Mouse (Mus musculus) limb, embryonic 12.5 days (tissue): ENCODE results near the gene Mau2. TPM values are rescaled to one million over a fixed set of nuclear protein-coding genes. Genes with fewer than 3 reads are reported as not detected.
"Not testable (repeated sequence)": the region's sequence is repeated elsewhere in the genome, so short reads cannot be mapped to it uniquely, and the experiment has no call there.

ENCODE experiments used
- ATAC-seq: fragments of 200-750 bp; cut with Nextera tagmentation; 2 replicates; pipeline ENCODE4 v1.8.0; 2017; ENCODE audit warnings: low read depth, moderate TSS enrichment; ENCODE audit not compliant: insufficient number of reproducible peaks, insufficient read depth, low FRiP score, low TSS enrichment
- H3K27ac ChIP-seq: fragments of 300-500 bp; sonication (generic); 2 replicates; pipeline ENCODE4 v1.5.1; 2016; ENCODE audit warnings: mild to moderate bottlenecking, moderate library complexity
- H3K27me3 ChIP-seq: fragments of 300-500 bp; sonication (generic); 2 replicates; pipeline ENCODE4 v1.6.1; 2016; ENCODE audit warnings: mild to moderate bottlenecking, moderate library complexity
- H3K36me3 ChIP-seq: fragments of 300-500 bp; sonication (generic); 2 replicates; pipeline ENCODE4 v1.6.1; 2016; ENCODE audit warnings: mild to moderate bottlenecking, moderate library complexity
- H3K4me1 ChIP-seq: fragments of 300-500 bp; sonication (generic); replicated peaks from 2 replicates; pipeline ENCODE4 v1.6.1; 2016
- H3K4me2 ChIP-seq: fragments of 300-500 bp; sonication (generic); 2 replicates; pipeline ENCODE4 v1.6.1; 2016; ENCODE audit warnings: mild to moderate bottlenecking, moderate library complexity
- H3K4me3 ChIP-seq: fragments of 300-500 bp; sonication (generic); replicated peaks from 2 replicates; pipeline ENCODE4 v1.5.1; 2016; ENCODE audit warnings: mild to moderate bottlenecking
- H3K9ac ChIP-seq: fragments of 300-500 bp; sonication (generic); replicated peaks from 2 replicates; pipeline ENCODE4 v1.6.1; 2016; ENCODE audit warnings: mild to moderate bottlenecking, moderate library complexity
- H3K9me3 ChIP-seq: fragments of 300-500 bp; sonication (generic); 2 replicates; pipeline ENCODE4 v1.6.1; 2016; ENCODE audit warnings: mild to moderate bottlenecking, moderate library complexity
- WGBS: fragments of 180-500 bp; shearing (Covaris S2); methylation state at CpG from one replicate; pipeline ENCODE4 v1.1.7; 2016; 5-methylcytosine and 5-hydroxymethylcytosine counted together
- polyA plus RNA-seq: library from polyadenylated mRNA; unstranded; fragments of >200 nt; fragmentation: Nextera tagmentation; extraction: Ambion mirVana; gene quantifications from 2 replicates; pipeline ENCODE4 v1.2.1, GENCODE M21; 2016

The Mau2 gene
- polyA plus RNA-seq, 1 experiment from 2014 or later, result 62.7 TPM

GRCm38 (mm10) chr8:70015017-70015416 is 27.5 kb downstream of the Mau2 start:
- ATAC-seq, result no peak

GRCm38 (mm10) chr8:70012763-70013162 is 29.8 kb downstream of the Mau2 start:
- WGBS, result 74% methylated on average over 1 of the region's 1 CpGs

More at GRCm38 (mm10) chr8:70015017-70015416, 27.5 kb downstream of the Mau2 start:
- no peak overlapping the region for H3K4me3 ChIP-seq
- no peaks in the 10 kb centered on the region for H3K9me3 ChIP-seq
- peaks cover 40% of the 10 kb centered on the region for H3K36me3 ChIP-seq
- no peak overlapping the region for H3K9ac ChIP-seq
- no peaks in the 10 kb centered on the region for H3K4me1 ChIP-seq
- no peak overlapping the region for H3K4me2 ChIP-seq
- no peak overlapping the region for H3K27ac ChIP-seq
- WGBS, result 83% methylated on average over 1 of the region's 1 CpGs
- H3K27me3 ChIP-seq, result no peaks in the 10 kb centered on the region

GRCm38 (mm10) chr8:70012350-70012749 is 30.2 kb downstream of the Mau2 start:
- Histone ChIP-seq H3K4me1 (no peaks in the 10 kb centered on the region), H3K9me3 (no peaks in the 10 kb centered on the region), H3K4me3 (no peak overlapping the region), H3K9ac (no peak overlapping the region), H3K36me3 (peaks cover 14% of the 10 kb centered on the region), H3K27me3 (no peaks in the 10 kb centered on the region), H3K27ac (no peak overlapping the region), H3K4me2 (no peak overlapping the region)
- WGBS, result 83% methylated on average over 3 of the region's 3 CpGs
- no peak for ATAC-seq

More at GRCm38 (mm10) chr8:70012763-70013162, 29.8 kb downstream of the Mau2 start:
- H3K27me3 ChIP-seq, result no peaks in the 10 kb centered on the region
- H3K4me1 ChIP-seq, result no peaks in the 10 kb centered on the region
- peaks cover 18% of the 10 kb centered on the region for H3K36me3 ChIP-seq
- no peak overlapping the region for H3K27ac ChIP-seq
- H3K4me2 ChIP-seq, result no peak overlapping the region
- no peak for ATAC-seq
- no peak overlapping the region for H3K9ac ChIP-seq
- H3K4me3 ChIP-seq, result no peak overlapping the region
- H3K9me3 ChIP-seq, result no peaks in the 10 kb centered on the region

GRCm38 (mm10) chr8:70010796-70011195 is 31.7 kb downstream of the Mau2 start:
- 89% methylated on average over 14 of the region's 14 CpGs for WGBS
- H3K4me1 ChIP-seq, H3K9ac ChIP-seq, H3K27ac ChIP-seq, H3K9me3 ChIP-seq, H3K4me3 ChIP-seq, H3K27me3 ChIP-seq, ATAC-seq, H3K4me2 ChIP-seq, H3K36me3 ChIP-seq: not testable (repeated sequence)

GRCm38 (mm10) chr8:70005178-70005577 is 37.4 kb downstream of the Mau2 start:
- no peaks in the 10 kb centered on the region for H3K9me3 ChIP-seq
- H3K4me3 ChIP-seq, result no peak overlapping the region
- no peak overlapping the region for H3K27ac ChIP-seq
- no peaks in the 10 kb centered on the region for H3K27me3 ChIP-seq
- no peak overlapping the region for H3K4me2 ChIP-seq
- peaks cover 7% of the 10 kb centered on the region; the same call in 1 of the 2 replicates for H3K4me1 ChIP-seq
- H3K9ac ChIP-seq, result no peak overlapping the region
- H3K36me3 ChIP-seq, result no peaks in the 10 kb centered on the region
- WGBS, result 48% methylated on average over 2 of the region's 2 CpGs
- ATAC-seq, result no peak

GRCm38 (mm10) chr8:70004345-70004744 is 38.2 kb downstream of the Mau2 start:
- no peak for ATAC-seq
- Histone ChIP-seq H3K4me2 (no peak overlapping the region), H3K27me3 (no peaks in the 10 kb centered on the region), H3K27ac (no peak overlapping the region), H3K9ac (no peak overlapping the region), H3K36me3 (no peaks in the 10 kb centered on the region), H3K9me3 (no peaks in the 10 kb centered on the region), H3K4me3 (no peak overlapping the region), H3K4me1 (peaks cover 7% of the 10 kb centered on the region; the same call in 1 of the 2 replicates)

- WGBS, result 49% methylated on average over 4 of the region's 4 CpGs
- no peak overlapping the region for H3K9ac ChIP-seq
- no peak for ATAC-seq
- H3K4me1 ChIP-seq, result peaks cover 7% of the 10 kb centered on the region; the same call in 1 of the 2 replicates
- H3K4me2 ChIP-seq, result no peak overlapping the region
- H3K4me3 ChIP-seq, result no peak overlapping the region
- H3K27ac ChIP-seq, result no peak overlapping the region
- no peaks in the 10 kb centered on the region for H3K9me3 ChIP-seq
- H3K36me3 ChIP-seq, result no peaks in the 10 kb centered on the region
- H3K27me3 ChIP-seq, result no peaks in the 10 kb centered on the region
These were observed 39.3 kb downstream of the Mau2 start for GRCm38 (mm10) chr8:70003204-70003657.

- H3K9me3 ChIP-seq, H3K9ac ChIP-seq, H3K4me1 ChIP-seq, ATAC-seq, H3K36me3 ChIP-seq, H3K27me3 ChIP-seq, H3K27ac ChIP-seq: not testable (repeated sequence)
- Histone ChIP-seq H3K4me2 (peak overlapping the region; percentile 38), H3K4me3 (peak overlapping the region; percentile 18)
- WGBS, result 42% methylated on average over 7 of the region's 7 CpGs
These were observed 40.7 kb downstream of the Mau2 start for GRCm38 (mm10) chr8:70001892-70002191.

- no peak for ATAC-seq
These were observed 41.2 kb downstream of the Mau2 start for GRCm38 (mm10) chr8:70001176-70001891.

GRCm38 (mm10) chr8:70000226-70000625 is 42.3 kb downstream of the Mau2 start:
- ATAC-seq, result no peak
- Histone ChIP-seq H3K4me1 (peaks cover 9% of the 10 kb centered on the region; the same call in 1 of the 2 replicates), H3K9me3 (no peaks in the 10 kb centered on the region), H3K36me3 (no peaks in the 10 kb centered on the region), H3K27me3 (no peaks in the 10 kb centered on the region), H3K9ac (no peak overlapping the region), H3K27ac (no peak overlapping the region), H3K4me2 (no peak overlapping the region), H3K4me3 (no peak overlapping the region)
- 92% methylated on average over 2 of the region's 2 CpGs for WGBS

More at GRCm38 (mm10) chr8:70001176-70001891, 41.2 kb downstream of the Mau2 start:
- H3K27ac ChIP-seq, result no peak overlapping the region
- no peaks in the 10 kb centered on the region for H3K27me3 ChIP-seq
- H3K36me3 ChIP-seq, result no peaks in the 10 kb centered on the region
- H3K4me1 ChIP-seq, result peaks cover 7% of the 10 kb centered on the region; the same call in 1 of the 2 replicates
- 1% methylated on average over 16 of the region's 16 CpGs for WGBS
- H3K9me3 ChIP-seq, result no peaks in the 10 kb centered on the region
- H3K4me2 ChIP-seq, result peak overlapping the region; percentile 38
- peak overlapping the region; percentile 18 for H3K4me3 ChIP-seq
- H3K9ac ChIP-seq, result no peak overlapping the region

- Histone ChIP-seq H3K9ac (no peak overlapping the region), H3K27ac (no peak overlapping the region), H3K9me3 (no peaks in the 10 kb centered on the region), H3K27me3 (no peaks in the 10 kb centered on the region), H3K4me1 (peaks cover 17% of the 10 kb centered on the region), H3K36me3 (no peaks in the 10 kb centered on the region), H3K4me2 (no peak overlapping the region), H3K4me3 (no peak overlapping the region)
- no peak for ATAC-seq
- WGBS, result 89% methylated on average over 4 of the region's 4 CpGs
These were observed 43.3 kb downstream of the Mau2 start for GRCm38 (mm10) chr8:69999236-69999635.

GRCm38 (mm10) chr8:69998706-69999105 is 43.8 kb downstream of the Mau2 start:
- Histone ChIP-seq H3K4me1 (peaks cover 20% of the 10 kb centered on the region), H3K4me2 (no peak overlapping the region), H3K27ac (no peak overlapping the region), H3K4me3 (no peak overlapping the region), H3K27me3 (no peaks in the 10 kb centered on the region), H3K9me3 (no peaks in the 10 kb centered on the region), H3K36me3 (no peaks in the 10 kb centered on the region), H3K9ac (no peak overlapping the region)
- no peak for ATAC-seq
- WGBS, result 91% methylated on average over 3 of the region's 3 CpGs
